Mouse (Mus musculus) stomach, embryonic 16.5 days (tissue): ENCODE data around the gene Fat1. TPM values are rescaled to one million over a fixed set of nuclear protein-coding genes. Genes with fewer than 3 reads are reported as not detected.

Experiments
- ATAC-seq: fragments of 200-750 bp; cut with Nextera tagmentation; 2 replicates; pipeline ENCODE4 v1.8.0; 2017; ENCODE audit warnings: moderate number of reproducible peaks, moderate TSS enrichment; ENCODE audit not compliant: insufficient read depth, low FRiP score
- H3K27ac ChIP-seq: fragments of 300-500 bp; sonication (generic); 2 replicates; pipeline ENCODE4 v1.5.1; 2014; ENCODE audit warnings: low read length
- H3K27me3 ChIP-seq: fragments of 300-500 bp; sonication (generic); 2 replicates; pipeline ENCODE4 v1.6.1; 2014; ENCODE audit warnings: low read length, control low read depth, mixed read lengths; ENCODE audit not compliant: control insufficient read depth, insufficient read depth
- H3K36me3 ChIP-seq: fragments of 300-500 bp; sonication (generic); 2 replicates; pipeline ENCODE4 v1.6.1; 2014; ENCODE audit warnings: low read length; ENCODE audit not compliant: control insufficient read depth, insufficient read depth
- H3K4me1 ChIP-seq: fragments of 300-500 bp; sonication (generic); 2 replicates; pipeline ENCODE4 v1.6.1; 2014; ENCODE audit warnings: low read length, control low read depth, mixed read lengths; ENCODE audit not compliant: control insufficient read depth, insufficient read depth
- H3K4me2 ChIP-seq: fragments of 300-500 bp; sonication (generic); 2 replicates; pipeline ENCODE4 v1.6.1; 2014; ENCODE audit warnings: low read depth, low read length, mixed read lengths
- H3K4me3 ChIP-seq: fragments of 300-500 bp; sonication (generic); replicated peaks from 2 replicates; pipeline ENCODE4 v1.5.1; 2014; ENCODE audit warnings: mild to moderate bottlenecking, low read length
- H3K9ac ChIP-seq: fragments of 300-500 bp; sonication (generic); 2 replicates; pipeline ENCODE4 v1.6.1; 2014; ENCODE audit warnings: low read length
- H3K9me3 ChIP-seq: fragments of 300-500 bp; sonication (generic); replicated peaks from 2 replicates; pipeline ENCODE4 v1.6.1; 2016; ENCODE audit warnings: low read length, control low read depth; ENCODE audit not compliant: control insufficient read depth
- WGBS: fragments of 180-500 bp; shearing (Covaris S2); extraction: QIAGEN DNeasy Blood & Tissue Kit; methylation state at CpG from one replicate; pipeline ENCODE4 v1.1.7; 2014; 5-methylcytosine and 5-hydroxymethylcytosine counted together
- polyA plus RNA-seq: library from polyadenylated mRNA; unstranded; fragments of >200 nt; fragmentation: Nextera tagmentation; extraction: Ambion mirVana; gene quantifications from 2 replicates; pipeline ENCODE4 v1.2.1, GENCODE M21; 2015

Gene Fat1
- polyA plus RNA-seq, 1 experiment from 2014 or later: 20.2 TPM

GRCm38 (mm10) chr8:44932546-44933342, 2.5 kb upstream of the Fat1 start:
- Histone ChIP-seq H3K27ac (no peak overlapping the region), H3K4me3 (no peak overlapping the region), H3K9me3 (peaks cover 5% of the 10 kb centered on the region), H3K36me3 (no peaks in the 10 kb centered on the region; the same call in 1 of the 2 replicates), H3K27me3 (no peaks in the 10 kb centered on the region), H3K4me1 (peaks cover 3% of the 10 kb centered on the region; the same call in 1 of the 2 replicates), H3K4me2 (no peak overlapping the region), H3K9ac (no peak overlapping the region)
- 91% methylated on average over 9 of the region's 9 CpGs for WGBS
- no peak for ATAC-seq

- H3K4me2 ChIP-seq: peak overlapping the region; percentile 78
- H3K4me3 ChIP-seq: peak overlapping the region; percentile 89
- no peaks in the 10 kb centered on the region; the same call in 1 of the 2 replicates for H3K36me3 ChIP-seq
- H3K27me3 ChIP-seq: no peaks in the 10 kb centered on the region
- peak overlapping the region; percentile 58 for H3K9ac ChIP-seq
- WGBS: 45% methylated on average over 6 of the region's 6 CpGs
- H3K9me3 ChIP-seq: peaks cover 5% of the 10 kb centered on the region
- H3K27ac ChIP-seq: no peak overlapping the region
- ATAC-seq: no peak
- peaks cover 3% of the 10 kb centered on the region; the same call in 1 of the 2 replicates for H3K4me1 ChIP-seq
These were observed 1.8 kb upstream of the Fat1 start for GRCm38 (mm10) chr8:44933478-44933877.

DNA sequence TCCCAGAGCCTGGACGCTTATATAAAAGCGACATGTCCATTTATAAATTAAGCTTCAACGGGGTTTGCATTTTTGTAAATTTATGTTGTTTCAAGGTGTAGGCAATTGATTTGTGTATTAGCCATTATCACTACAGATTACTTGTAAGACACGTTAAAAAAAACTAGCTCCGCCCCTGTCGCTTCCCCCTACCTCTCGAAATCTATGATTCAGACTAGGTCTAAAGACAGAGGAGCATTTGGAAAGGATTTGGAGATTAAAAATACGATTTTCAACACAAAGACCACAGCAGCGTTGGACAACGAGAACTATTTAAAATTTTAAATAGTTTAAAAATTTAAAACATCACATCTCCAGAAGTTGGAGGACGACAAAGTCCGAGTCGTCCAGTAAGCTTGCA, 831 bp upstream of the Fat1 start:
- ATAC-seq: no peak
- peak overlapping the region; percentile 87 for H3K9ac ChIP-seq

DNA sequence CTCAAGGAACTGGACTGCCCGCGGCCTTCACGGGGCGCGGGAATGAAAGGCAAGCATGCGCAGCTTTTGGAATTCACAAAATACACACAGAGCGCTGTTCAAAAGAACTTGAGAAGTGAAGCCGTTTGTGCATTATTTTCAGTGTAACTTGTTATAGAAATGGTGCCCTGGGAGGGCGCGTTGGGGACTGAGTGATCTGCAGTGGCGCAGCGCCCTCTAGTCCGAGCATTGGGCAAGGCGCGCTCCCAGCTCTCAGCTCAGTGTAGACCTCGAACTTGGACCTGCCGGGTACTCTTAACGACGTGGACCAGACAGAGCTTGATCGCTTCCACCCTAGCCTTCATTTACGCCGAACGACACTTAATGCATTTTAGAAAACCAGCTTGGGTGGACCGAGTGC, 494 bp downstream of the Fat1 start:
- Histone ChIP-seq H3K27ac (peak overlapping the region; percentile 97), H3K4me2 (peak overlapping the region; percentile 78), H3K9ac (peak overlapping the region; percentile 93), H3K4me3 (peak overlapping the region; percentile 89), H3K9me3 (no peaks in the 10 kb centered on the region), H3K36me3 (no peaks in the 10 kb centered on the region), H3K27me3 (no peaks in the 10 kb centered on the region), H3K4me1 (peaks cover 8% of the 10 kb centered on the region)
- WGBS: under 1% methylated on average over 24 of the region's 24 CpGs
- ATAC-seq: peak; percentile 77

More for the DNA sequence above, 831 bp upstream of the Fat1 start:
- Histone ChIP-seq H3K4me1 (peaks cover 4% of the 10 kb centered on the region), H3K4me3 (peak overlapping the region; percentile 89), H3K36me3 (no peaks in the 10 kb centered on the region; the same call in 1 of the 2 replicates), H3K4me2 (peak overlapping the region; percentile 78), H3K9me3 (peaks cover 3% of the 10 kb centered on the region), H3K27me3 (no peaks in the 10 kb centered on the region), H3K27ac (peak overlapping the region; percentile 97)
- WGBS: 3% methylated on average over 13 of the region's 13 CpGs

DNA sequence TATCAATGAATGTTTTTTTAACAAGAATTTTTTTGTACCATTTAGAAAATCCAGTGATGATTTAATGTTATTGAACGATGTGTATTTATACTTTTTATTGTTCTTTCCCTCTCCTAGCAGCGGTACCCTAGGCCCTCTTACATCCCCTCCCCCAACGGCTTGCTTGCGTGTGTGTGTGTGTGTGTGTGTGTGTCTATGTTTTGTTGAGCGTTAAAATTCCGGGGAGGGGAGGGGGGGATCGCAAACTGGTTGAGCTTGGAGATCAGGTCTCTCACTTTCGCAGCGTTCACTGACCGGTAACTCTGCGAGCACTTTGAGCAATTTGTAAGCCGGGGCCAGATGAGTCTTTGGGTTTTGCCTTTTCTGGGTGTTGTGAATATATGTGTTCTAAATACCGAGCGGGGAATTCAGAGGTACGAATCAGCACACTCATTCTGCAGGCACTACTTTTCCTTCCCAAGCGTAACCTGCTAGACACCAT, 1.3 kb downstream of the Fat1 start:
- H3K9ac ChIP-seq: peak overlapping the region; percentile 93
- H3K36me3 ChIP-seq: no peaks in the 10 kb centered on the region; the same call in 1 of the 2 replicates
- WGBS: under 1% methylated on average over 16 of the region's 16 CpGs
- H3K27me3 ChIP-seq: no peaks in the 10 kb centered on the region
- no peaks in the 10 kb centered on the region for H3K9me3 ChIP-seq
- H3K4me2 ChIP-seq: peak overlapping the region; percentile 78
- H3K27ac ChIP-seq: peak overlapping the region; percentile 97
- H3K4me1 ChIP-seq: peaks cover 8% of the 10 kb centered on the region
- peak overlapping the region; percentile 89 for H3K4me3 ChIP-seq
- no peak for ATAC-seq

DNA sequence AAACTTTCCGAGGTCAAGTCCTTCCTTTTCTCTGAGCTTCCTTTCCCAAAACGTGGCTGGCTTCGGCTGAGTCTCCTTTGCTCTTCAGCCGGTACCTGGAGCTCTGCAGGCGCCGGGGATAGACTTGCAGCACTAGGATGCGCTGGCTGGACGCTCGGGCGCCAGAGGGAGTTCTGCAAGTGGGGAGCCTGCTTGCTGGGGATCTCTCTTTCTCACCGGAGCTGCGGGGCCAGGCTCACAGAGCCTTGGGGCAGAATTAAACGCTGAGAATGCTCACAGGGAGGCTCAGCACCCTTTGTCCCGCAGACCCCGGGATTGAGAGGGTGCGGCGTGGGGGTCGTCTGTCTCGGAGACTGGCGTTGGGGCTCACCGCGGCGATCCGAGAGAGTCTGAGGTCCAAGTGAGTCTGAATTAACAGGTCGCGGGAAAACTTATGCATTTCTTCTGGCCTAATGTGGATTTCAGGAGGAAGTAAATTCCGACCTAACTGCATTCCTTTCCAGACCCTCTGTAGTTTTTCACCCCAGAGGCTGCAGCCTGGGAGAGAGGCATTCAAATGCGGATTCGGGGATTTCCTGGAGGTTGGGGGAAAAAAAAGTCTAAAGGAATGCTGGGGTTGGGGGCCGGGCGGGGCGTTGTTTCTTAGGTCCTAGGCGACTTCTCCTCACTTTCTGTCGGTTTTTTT, 2.0 kb downstream of the Fat1 start:
- peak overlapping the region; percentile 89 for H3K4me3 ChIP-seq
- ATAC-seq: no peak
- peaks cover 8% of the 10 kb centered on the region for H3K4me1 ChIP-seq
- H3K36me3 ChIP-seq: no peaks in the 10 kb centered on the region; the same call in 1 of the 2 replicates
- no peaks in the 10 kb centered on the region for H3K27me3 ChIP-seq
- H3K9ac ChIP-seq: peak overlapping the region; percentile 93
- H3K27ac ChIP-seq: peak overlapping the region; percentile 93
- H3K9me3 ChIP-seq: no peaks in the 10 kb centered on the region
- WGBS: under 1% methylated on average over 34 of the region's 34 CpGs
- H3K4me2 ChIP-seq: peak overlapping the region; percentile 78

DNA sequence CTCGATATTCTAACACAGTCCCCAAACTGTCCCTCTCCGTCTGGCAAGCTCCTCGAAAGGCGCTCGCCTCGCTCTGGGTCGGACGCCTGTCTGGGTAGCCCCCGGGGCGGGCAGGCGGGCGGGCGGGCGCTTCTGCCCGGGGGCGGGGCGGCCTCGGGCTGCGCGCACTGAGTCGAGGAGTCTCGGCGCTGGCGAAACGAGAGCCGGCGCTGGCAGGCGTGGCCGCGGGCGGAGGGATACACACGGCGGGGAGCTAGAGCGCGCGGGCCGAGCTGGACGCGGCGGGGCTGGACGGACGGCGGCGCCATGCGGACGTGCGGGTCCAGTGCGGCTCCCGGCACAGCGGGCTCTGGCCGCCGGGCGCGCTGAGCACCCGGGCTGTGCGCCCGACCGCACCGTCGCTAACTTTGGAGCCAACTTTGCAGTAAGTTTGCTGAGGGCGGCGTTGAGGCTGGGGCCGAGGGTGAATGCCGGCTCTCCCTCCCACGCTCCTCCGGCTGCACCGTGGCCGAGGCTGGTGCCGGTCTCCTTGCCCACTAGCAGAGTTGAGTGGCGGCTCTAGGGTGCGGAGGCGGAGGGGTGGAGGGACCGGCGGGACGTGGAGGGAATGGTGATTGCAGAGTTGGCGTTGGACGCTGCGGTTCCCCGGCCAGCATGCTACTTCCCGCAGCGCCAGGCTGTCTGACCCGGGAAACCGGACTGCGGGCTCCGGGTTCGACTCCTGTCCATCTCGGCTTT, 2.8 kb downstream of the Fat1 start:
- peak; percentile 86 for ATAC-seq
- H3K4me3 ChIP-seq: peak overlapping the region; percentile 89

DNA sequence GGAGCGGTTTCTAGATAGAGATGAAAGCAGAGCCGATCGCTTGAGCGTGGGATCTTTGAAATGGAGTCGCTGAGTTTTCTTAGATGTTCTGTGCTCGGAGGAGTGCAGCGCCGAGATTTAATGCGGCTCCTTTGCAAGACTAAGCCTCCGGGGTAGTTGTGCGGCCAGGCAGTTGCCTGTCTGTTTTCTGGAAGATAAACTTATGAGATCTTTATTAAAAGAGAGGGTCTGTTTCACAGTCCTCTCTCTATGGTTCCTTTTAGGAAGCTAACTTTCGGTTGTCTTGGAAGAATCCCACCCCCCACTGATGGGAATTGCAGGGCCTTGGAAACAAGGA, 3.4 kb downstream of the Fat1 start:
- 1% methylated on average over 12 of the region's 12 CpGs for WGBS
- peaks cover 9% of the 10 kb centered on the region; the same call in 1 of the 2 replicates for H3K4me1 ChIP-seq
- H3K36me3 ChIP-seq: no peaks in the 10 kb centered on the region; the same call in 1 of the 2 replicates
- H3K4me3 ChIP-seq: peak overlapping the region; percentile 89
- peak overlapping the region; percentile 93 for H3K27ac ChIP-seq
- H3K4me2 ChIP-seq: peak overlapping the region; percentile 78
- ATAC-seq: no peak
- peak overlapping the region; percentile 93 for H3K9ac ChIP-seq
- no peaks in the 10 kb centered on the region for H3K9me3 ChIP-seq
- no peaks in the 10 kb centered on the region for H3K27me3 ChIP-seq

More for the DNA sequence above, 2.8 kb downstream of the Fat1 start:
- Histone ChIP-seq H3K9ac (peak overlapping the region; percentile 93), H3K27me3 (no peaks in the 10 kb centered on the region), H3K9me3 (no peaks in the 10 kb centered on the region), H3K36me3 (no peaks in the 10 kb centered on the region; the same call in 1 of the 2 replicates), H3K4me1 (peaks cover 12% of the 10 kb centered on the region), H3K4me2 (peak overlapping the region; percentile 78), H3K27ac (peak overlapping the region; percentile 93)
- 0% methylated on average over 87 of the region's 87 CpGs for WGBS
